Mouse (Mus musculus): ENCODE results near the gene Ank3. TPM values are rescaled to one million over a fixed set of nuclear protein-coding genes. Genes with fewer than 3 reads are reported as not detected.
"Not testable (repeated sequence)": the region's sequence is repeated elsewhere in the genome, so short reads cannot be mapped to it uniquely, and the experiment has no call there.

Ank3 gene
- polyA plus RNA-seq (2015; fragmentation: Nextera tagmentation; extraction: Ambion mirVana), result 30.3 and 32.3 TPM in 2 replicates

DNA sequence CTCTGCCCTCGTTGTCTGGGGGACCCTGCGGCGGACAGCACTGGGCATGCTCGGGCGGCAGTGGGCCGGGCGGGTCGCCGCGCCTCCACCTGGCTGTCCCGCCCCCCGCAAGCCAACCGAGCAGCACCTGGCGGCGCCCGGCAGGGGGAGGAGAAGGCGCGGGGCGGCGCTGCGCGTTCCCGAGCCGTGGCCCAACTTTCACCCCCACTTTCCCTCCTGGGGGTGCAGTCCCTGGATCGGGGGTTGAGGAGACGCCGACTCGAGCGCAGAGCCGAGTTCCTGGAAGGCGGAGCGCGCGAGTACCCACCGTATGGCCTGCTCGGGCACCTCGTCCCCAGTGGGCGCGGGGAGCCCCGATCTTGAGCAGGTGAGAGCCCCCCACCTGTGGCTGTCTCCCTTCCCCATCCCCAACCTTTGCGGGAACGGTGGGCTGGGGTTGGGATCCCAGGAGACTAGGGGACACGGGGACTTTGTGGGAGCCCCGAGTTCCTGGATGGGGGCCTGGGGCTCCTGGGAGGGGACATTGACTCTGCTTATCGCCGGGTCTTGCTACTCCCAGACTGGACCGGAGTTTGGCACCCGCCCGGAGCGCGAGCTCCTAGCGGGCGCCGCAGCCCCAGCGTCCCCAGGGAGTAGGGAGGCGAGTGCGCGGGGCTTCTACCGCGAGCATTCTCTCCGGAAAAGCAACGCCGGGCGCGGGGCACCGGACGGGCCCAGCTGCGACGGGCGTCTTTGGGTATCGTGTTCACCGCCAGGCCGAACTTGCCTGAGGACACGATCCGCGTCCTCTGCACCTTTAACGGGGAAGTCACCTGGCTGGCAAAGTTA, at the start of gene Ank3:
Ank3 (plus strand) TSS at position 11 of the 828 bp plus-strand sequence.
- H3K4me1 ChIP-seq, result peaks cover 24% of the 10 kb centered on the region
- H3K36me3 ChIP-seq, result no peaks in the 10 kb centered on the region
- under 1% methylated on average over 70 of the region's 77 CpGs for WGBS
- peak within 1 kb of the TSS; percentile 71 for H3K9ac ChIP-seq
- peak within 1 kb of the TSS; percentile 66 for H3K4me3 ChIP-seq
- H3K9me3 ChIP-seq, result no peaks in the 10 kb centered on the region
- H3K27me3 ChIP-seq, result peaks cover 62% of the 10 kb centered on the region
- H3K27ac ChIP-seq, result no peak within 1 kb of the TSS
- H3K4me2 ChIP-seq, result peak within 1 kb of the TSS; percentile 100
- peak; percentile 80 for ATAC-seq (ENCODE audit: insufficient number of reproducible peaks, insufficient read depth, low FRiP score, low TSS enrichment, low read depth)

DNA sequence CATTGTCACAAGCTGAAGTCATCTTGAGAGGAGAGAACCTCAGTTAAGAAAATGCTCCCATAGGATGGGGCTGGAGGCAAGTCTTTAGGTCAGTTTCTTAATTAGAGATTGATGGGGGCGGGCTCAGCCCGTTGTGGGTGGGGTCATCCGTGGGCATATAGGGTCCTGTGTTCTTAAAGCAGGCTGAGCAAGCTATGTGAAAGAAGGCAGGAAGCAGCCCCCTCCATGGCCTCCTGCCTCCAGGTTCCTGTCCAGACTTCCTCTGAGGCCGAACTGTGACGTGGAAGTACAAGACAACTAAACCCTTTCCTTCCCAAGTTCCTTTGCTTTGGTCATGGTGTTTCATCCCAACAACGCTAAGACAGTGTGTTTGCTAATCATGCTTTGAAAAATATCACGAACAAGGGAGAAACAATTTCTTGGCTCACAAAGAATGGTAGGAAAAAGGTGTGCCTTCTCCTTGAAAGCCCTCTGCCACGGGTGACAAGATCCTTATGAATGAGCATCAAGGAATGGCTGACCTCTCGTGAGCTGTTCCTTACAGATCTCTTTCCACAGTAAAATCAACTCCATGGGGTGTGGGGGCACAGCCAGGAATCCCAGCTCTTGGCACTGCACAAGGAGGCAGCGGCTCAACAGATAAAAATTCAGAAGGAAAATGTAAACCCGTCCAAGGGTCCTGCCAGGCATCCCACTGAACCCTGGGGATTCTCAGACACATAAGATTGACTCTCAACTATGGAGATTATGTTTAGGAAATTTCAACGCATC, 47.3 kb upstream of the Ank3 start:
- peak overlapping the region; percentile 68 for H3K4me3 ChIP-seq
- WGBS, result 12% methylated on average over 12 of the region's 12 CpGs
- peak overlapping the region; percentile 80 for H3K4me2 ChIP-seq
- H3K27me3 ChIP-seq, result no peaks in the 10 kb centered on the region
- H3K9me3 ChIP-seq, result no peaks in the 10 kb centered on the region
- H3K27ac ChIP-seq, result peak overlapping the region; percentile 84
- no peak for ATAC-seq (ENCODE audit: insufficient number of reproducible peaks, insufficient read depth, low FRiP score, low TSS enrichment, low read depth)
- peaks cover 36% of the 10 kb centered on the region for H3K36me3 ChIP-seq
- peaks cover 52% of the 10 kb centered on the region for H3K4me1 ChIP-seq
- H3K9ac ChIP-seq, result peak overlapping the region; percentile 87

DNA sequence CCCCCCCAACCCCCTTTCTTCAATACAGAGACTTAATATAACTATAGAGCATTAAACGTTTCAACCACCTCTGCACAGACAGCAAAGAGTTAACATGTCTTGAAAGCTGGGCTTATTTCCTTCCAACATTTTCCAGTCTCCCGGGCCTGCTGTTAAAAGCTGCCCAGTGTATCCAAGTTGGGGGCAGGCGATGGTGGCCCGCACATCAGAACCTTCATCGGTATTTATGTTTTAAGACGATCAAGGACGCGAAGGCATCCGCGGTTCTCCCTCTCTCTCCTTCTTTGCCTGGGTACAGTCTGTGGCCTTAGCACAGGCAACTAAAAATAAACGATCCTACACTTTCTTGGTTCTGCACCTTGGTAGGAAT, 46.7 kb upstream of the Ank3 start:
- 0% methylated on average over 11 of the region's 11 CpGs for WGBS

DNA sequence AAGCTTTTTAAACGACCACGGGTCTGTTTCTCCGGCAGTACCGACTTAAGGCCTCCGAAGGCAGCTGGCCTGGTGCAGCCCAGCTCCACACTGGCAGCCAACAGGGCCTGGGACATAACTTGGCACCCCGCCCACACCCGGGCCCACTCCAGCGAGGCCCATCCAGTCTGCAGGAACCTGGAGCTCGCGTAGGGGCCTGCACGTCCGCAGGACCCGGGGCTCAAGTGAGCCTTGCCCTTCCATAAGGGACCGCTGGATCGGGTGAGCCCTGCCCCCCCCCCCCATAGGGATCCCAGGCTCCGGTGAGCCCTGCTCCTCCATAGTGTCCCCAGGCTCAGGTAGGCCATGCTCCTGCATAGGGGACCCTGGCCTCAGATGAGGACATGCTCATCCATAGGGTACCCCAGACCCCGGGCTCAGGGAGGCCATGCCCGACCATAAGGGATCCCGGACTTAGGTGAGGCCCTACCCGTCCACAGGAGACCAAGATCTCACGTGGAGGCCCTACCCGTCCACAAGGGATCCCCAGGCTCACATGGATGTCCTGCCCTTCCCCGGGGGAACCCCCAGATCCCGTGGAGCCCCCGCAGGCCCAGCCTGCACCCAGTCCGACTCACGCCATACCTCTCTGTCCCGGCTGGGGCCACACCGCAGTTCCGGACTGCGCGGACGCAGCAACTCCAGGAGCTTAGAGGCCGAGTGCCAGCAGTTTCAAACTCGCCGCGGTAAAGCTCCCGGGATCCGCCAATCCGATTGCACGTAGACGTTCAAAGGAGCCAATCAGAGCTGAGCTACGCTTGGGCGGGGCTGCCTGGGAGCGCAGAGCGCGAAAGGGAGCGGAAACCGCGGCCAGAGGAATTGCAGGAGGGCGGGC, 46.1 kb upstream of the Ank3 start, which contains the start of gene Cdk1:
Cdk1 (minus strand) TSS at position 727 of the 874 bp plus-strand sequence.
- ATAC-seq (ENCODE audit: insufficient number of reproducible peaks, insufficient read depth, low FRiP score, low TSS enrichment, low read depth), result peak; percentile 92
- peak within 1 kb of the TSS; percentile 84 for H3K27ac ChIP-seq
- H3K4me1 ChIP-seq, result peaks cover 43% of the 10 kb centered on the region
- WGBS, result under 1% methylated on average over 51 of the region's 51 CpGs
- peak within 1 kb of the TSS; percentile 68 for H3K4me3 ChIP-seq
- peak within 1 kb of the TSS; percentile 80 for H3K4me2 ChIP-seq
- peak within 1 kb of the TSS; percentile 87 for H3K9ac ChIP-seq
- H3K36me3 ChIP-seq, result peaks cover 26% of the 10 kb centered on the region
- H3K27me3 ChIP-seq, result no peaks in the 10 kb centered on the region
- no peaks in the 10 kb centered on the region for H3K9me3 ChIP-seq

More for the DNA sequence above, 46.7 kb upstream of the Ank3 start:
- peak overlapping the region; percentile 84 for H3K27ac ChIP-seq
- no peaks in the 10 kb centered on the region for H3K9me3 ChIP-seq
- H3K9ac ChIP-seq, result peak overlapping the region; percentile 87
- H3K27me3 ChIP-seq, result no peaks in the 10 kb centered on the region
- H3K4me2 ChIP-seq, result peak overlapping the region; percentile 80
- peak overlapping the region; percentile 68 for H3K4me3 ChIP-seq
- no peak for ATAC-seq (ENCODE audit: insufficient number of reproducible peaks, insufficient read depth, low FRiP score, low TSS enrichment, low read depth)
- H3K4me1 ChIP-seq, result peaks cover 48% of the 10 kb centered on the region
- peaks cover 32% of the 10 kb centered on the region for H3K36me3 ChIP-seq

DNA sequence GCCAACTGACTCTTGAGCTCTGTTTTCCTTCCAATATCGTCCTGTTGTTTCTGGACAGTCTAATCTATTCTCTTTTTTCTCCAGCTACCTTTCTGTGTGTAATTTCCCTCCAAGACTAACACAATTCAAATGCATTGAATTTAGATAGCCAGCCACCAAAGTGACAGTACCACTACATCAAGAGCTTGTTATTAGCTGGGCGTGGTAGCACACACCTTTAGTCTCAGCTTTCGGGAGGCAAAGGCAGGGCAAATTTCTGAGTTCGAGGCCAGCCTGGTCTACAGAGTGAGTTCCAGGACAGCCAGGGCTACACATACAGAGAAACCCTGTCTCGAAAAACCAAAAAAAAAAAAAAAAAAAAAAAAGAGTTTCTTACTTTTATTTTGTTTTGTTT, 45.5 kb upstream of the Ank3 start:
- Histone ChIP-seq H3K4me1 (peaks cover 36% of the 10 kb centered on the region), H3K4me2 (peak overlapping the region; percentile 80), H3K4me3 (peak overlapping the region; percentile 68), H3K36me3 (peaks cover 21% of the 10 kb centered on the region)
- H3K9me3 ChIP-seq; H3K27ac ChIP-seq; ATAC-seq (ENCODE audit: insufficient number of reproducible peaks, insufficient read depth, low FRiP score, low TSS enrichment, low read depth); H3K27me3 ChIP-seq; H3K9ac ChIP-seq: not testable (repeated sequence)
- 36% methylated on average over 5 of the region's 5 CpGs for WGBS

DNA sequence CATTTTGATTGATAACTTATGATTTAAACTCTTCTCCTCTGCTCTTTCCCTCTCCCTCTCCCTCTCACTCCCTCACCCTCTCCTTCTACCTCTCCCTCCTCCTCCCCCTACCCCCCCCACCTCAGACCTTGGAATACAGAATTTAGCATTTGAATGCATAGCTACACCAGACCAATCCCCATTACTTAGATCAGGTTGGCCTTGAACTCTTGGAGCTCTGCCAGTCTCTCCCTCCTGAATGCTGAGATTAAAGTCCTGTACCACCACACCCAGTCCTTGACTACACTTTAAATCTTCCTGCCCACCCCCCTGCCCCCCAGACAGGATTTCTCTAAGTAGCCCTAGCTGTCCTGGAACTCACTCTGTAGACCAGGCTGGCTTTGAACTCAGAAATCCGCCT, 38.9 kb upstream of the Ank3 start:
- ATAC-seq (ENCODE audit: insufficient number of reproducible peaks, insufficient read depth, low FRiP score, low TSS enrichment, low read depth), result no peak
- WGBS, result 88% methylated on average over 1 of the region's 1 CpGs
- Histone ChIP-seq H3K27me3 (no peaks in the 10 kb centered on the region), H3K9me3 (no peaks in the 10 kb centered on the region), H3K9ac (no peak overlapping the region), H3K36me3 (no peaks in the 10 kb centered on the region), H3K4me1 (no peaks in the 10 kb centered on the region), H3K4me2 (no peak overlapping the region), H3K27ac (no peak overlapping the region), H3K4me3 (no peak overlapping the region)

DNA sequence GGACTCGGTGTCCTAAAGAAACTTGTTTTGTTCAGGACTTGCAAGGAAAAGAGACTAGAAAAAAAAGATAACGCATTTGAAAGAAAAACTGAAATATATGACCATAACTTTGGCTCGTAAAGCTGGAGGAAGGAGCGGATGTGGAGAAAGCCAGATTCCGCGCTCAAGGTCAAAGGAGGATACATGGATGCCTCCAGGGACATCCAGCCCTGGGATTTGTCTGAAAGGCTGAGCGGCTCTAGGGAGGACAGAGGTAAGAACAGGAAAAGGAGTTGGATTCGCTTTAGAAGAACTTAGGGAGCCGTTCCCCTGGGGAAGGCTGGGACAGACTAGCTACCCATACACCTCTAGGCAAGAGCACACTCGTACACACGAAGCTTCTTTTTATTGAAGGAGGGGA, 32.4 kb upstream of the Ank3 start:
- Histone ChIP-seq H3K9me3 (no peaks in the 10 kb centered on the region), H3K9ac (no peak overlapping the region), H3K4me2 (no peak overlapping the region), H3K27me3 (no peaks in the 10 kb centered on the region), H3K36me3 (no peaks in the 10 kb centered on the region), H3K27ac (no peak overlapping the region), H3K4me3 (no peak overlapping the region), H3K4me1 (no peaks in the 10 kb centered on the region)
- no peak for ATAC-seq (ENCODE audit: insufficient number of reproducible peaks, insufficient read depth, low FRiP score, low TSS enrichment, low read depth)
- WGBS, result 79% methylated on average over 11 of the region's 11 CpGs

DNA sequence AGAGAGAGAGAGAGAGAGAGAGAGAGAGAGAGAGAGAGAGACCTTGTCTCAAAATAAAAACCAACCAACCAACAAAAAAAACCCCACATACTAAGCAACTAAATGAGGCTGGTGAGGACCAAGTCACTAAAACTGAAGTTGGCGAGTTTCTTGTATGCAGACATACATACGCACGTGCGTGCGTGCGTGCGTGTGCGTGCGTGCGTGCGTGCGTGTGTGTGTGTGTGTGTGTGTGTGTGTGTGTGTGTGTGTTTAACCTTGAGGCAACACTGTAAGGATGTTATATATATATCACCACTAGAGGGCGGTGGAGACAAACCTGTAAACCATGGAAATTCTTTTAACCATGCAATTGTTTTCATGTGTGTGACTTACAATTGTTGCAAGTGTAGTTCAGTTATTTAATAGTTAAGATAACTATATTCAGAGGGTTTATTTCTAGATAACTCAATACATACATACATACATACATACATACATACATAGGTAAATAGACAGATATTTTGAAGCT, 31.6 kb upstream of the Ank3 start:
- Histone ChIP-seq H3K9ac (no peak overlapping the region), H3K27me3 (no peaks in the 10 kb centered on the region), H3K4me1 (no peaks in the 10 kb centered on the region), H3K4me2 (no peak overlapping the region), H3K36me3 (no peaks in the 10 kb centered on the region), H3K4me3 (no peak overlapping the region), H3K9me3 (no peaks in the 10 kb centered on the region), H3K27ac (no peak overlapping the region)
- WGBS, result 84% methylated on average over 13 of the region's 13 CpGs
- ATAC-seq (ENCODE audit: insufficient number of reproducible peaks, insufficient read depth, low FRiP score, low TSS enrichment, low read depth), result no peak

DNA sequence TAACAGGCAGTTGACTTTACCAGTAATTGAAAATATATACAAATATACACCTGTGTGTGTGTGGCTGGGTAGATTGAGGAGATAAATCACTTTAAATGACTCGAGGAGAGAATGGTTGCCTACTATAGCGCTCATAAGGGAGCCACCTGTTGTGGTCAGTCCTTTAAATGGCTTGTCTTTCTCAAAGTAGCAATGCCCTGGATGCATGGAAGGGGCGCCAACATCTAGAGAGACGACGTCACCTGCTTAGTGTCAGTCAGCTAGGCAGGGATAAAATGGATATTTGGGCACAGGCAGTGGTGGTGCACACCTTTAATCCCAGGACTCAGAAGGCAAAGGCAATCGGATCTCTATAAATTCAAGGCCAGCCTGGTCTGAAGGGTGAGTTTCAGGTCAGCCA, 29.3 kb upstream of the Ank3 start:
- Histone ChIP-seq H3K9ac (no peak overlapping the region), H3K9me3 (no peaks in the 10 kb centered on the region), H3K4me2 (no peak overlapping the region), H3K36me3 (no peaks in the 10 kb centered on the region), H3K4me1 (no peaks in the 10 kb centered on the region), H3K27me3 (no peaks in the 10 kb centered on the region), H3K27ac (no peak overlapping the region), H3K4me3 (no peak overlapping the region)
- no peak for ATAC-seq (ENCODE audit: insufficient number of reproducible peaks, insufficient read depth, low FRiP score, low TSS enrichment, low read depth)
- 79% methylated on average over 6 of the region's 6 CpGs for WGBS

DNA sequence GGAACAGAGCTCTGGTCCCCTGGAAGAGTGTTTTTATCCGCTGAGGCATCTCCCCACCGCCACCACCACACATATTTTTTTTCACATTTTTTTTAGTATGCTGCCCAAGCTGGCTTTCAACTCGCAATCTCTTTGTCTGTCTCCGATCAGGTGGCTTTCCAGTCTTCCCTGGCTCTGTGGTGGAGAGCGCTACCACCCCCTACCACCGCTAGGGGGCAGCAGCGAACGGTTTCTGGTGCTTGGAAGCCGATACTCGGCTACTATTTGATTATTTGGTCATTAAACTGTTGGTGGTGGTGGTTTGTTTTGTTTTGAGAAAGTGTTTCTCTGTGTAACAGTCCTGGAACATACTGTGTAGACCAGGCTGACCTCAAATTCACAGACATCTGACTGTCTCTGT, 27.1 kb upstream of the Ank3 start:
- WGBS, result 16% methylated on average over 10 of the region's 10 CpGs
- H3K36me3 ChIP-seq, result no peaks in the 10 kb centered on the region
- no peak for ATAC-seq (ENCODE audit: insufficient number of reproducible peaks, insufficient read depth, low FRiP score, low TSS enrichment, low read depth)

DNA sequence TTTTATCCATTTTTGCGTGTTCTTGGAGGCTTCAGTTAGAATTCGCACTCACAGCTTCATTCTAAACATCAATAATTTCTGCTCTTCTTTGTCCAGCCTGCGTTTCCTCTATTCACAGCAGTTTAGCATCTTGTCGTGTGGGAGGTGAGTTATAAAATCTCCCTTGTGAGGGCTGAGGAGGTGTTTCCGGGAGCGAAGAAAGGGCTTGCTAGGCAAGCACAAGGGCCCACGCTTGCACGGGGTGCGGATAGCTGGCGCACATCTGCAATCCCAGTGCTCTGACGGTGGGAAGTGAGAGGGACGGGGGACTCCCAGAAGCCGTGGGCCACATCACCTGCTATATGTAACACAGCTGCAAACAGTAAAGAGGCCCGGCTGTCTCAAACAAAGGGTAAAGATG, 26.5 kb upstream of the Ank3 start:
- no peaks in the 10 kb centered on the region for H3K4me1 ChIP-seq
- ATAC-seq (ENCODE audit: insufficient number of reproducible peaks, insufficient read depth, low FRiP score, low TSS enrichment, low read depth), result no peak
- WGBS, result 78% methylated on average over 14 of the region's 14 CpGs

More for the DNA sequence above, 27.1 kb upstream of the Ank3 start:
- no peaks in the 10 kb centered on the region for H3K27me3 ChIP-seq
- H3K9me3 ChIP-seq, result no peaks in the 10 kb centered on the region
- no peak overlapping the region for H3K4me2 ChIP-seq
- H3K27ac ChIP-seq, result no peak overlapping the region
- no peak overlapping the region for H3K9ac ChIP-seq
- H3K4me1 ChIP-seq, result no peaks in the 10 kb centered on the region
- H3K4me3 ChIP-seq, result no peak overlapping the region

More for the DNA sequence above, 26.5 kb upstream of the Ank3 start:
- no peaks in the 10 kb centered on the region for H3K9me3 ChIP-seq
- H3K36me3 ChIP-seq, result no peaks in the 10 kb centered on the region
- no peaks in the 10 kb centered on the region for H3K27me3 ChIP-seq
- no peak overlapping the region for H3K27ac ChIP-seq
- no peak overlapping the region for H3K9ac ChIP-seq
- no peak overlapping the region for H3K4me2 ChIP-seq
- H3K4me3 ChIP-seq, result no peak overlapping the region
